Mouse (Mus musculus) hindbrain, embryonic 10.5 days (tissue): Measurements from ENCODE around the gene Acot11. TPM values are rescaled to one million over a fixed set of nuclear protein-coding genes. Genes with fewer than 3 reads are reported as not detected.

Experiments
- DNase-seq: peaks from one replicate; pipeline ENCODE4 v3.0.0-alpha.2; 2017; ENCODE audit warnings: low spot score
- H3K27ac ChIP-seq: fragments of 300-500 bp; sonication (generic); 2 replicates; pipeline ENCODE4 v1.5.1; 2016; ENCODE audit warnings: mild to moderate bottlenecking, moderate library complexity
- H3K27me3 ChIP-seq: fragments of 300-500 bp; sonication (generic); 2 replicates; pipeline ENCODE4 v1.6.1; 2016; ENCODE audit warnings: mild to moderate bottlenecking; ENCODE audit not compliant: poor library complexity, insufficient read depth, severe bottlenecking
- H3K36me3 ChIP-seq: fragments of 300-500 bp; sonication (generic); 2 replicates; pipeline ENCODE4 v1.6.1; 2016; ENCODE audit warnings: mild to moderate bottlenecking, moderate library complexity
- H3K4me1 ChIP-seq: fragments of 300-500 bp; sonication (generic); replicated peaks from 2 replicates; pipeline ENCODE4 v1.6.1; 2016; ENCODE audit warnings: mild to moderate bottlenecking
- H3K4me3 ChIP-seq: fragments of 300-500 bp; sonication (generic); 2 replicates; pipeline ENCODE4 v1.5.1; 2016; ENCODE audit warnings: mild to moderate bottlenecking, moderate library complexity
- H3K9me3 ChIP-seq: fragments of 300-500 bp; sonication (generic); 2 replicates; pipeline ENCODE4 v1.6.1; 2016; ENCODE audit warnings: mild to moderate bottlenecking, moderate library complexity
- WGBS: fragments of 180-500 bp; shearing (Covaris S2); methylation state at CpG from one replicate; pipeline ENCODE4 v1.1.7; 2016; 5-methylcytosine and 5-hydroxymethylcytosine counted together
- polyA plus RNA-seq: library from polyadenylated mRNA; unstranded; fragments of >200 nt; fragmentation: Nextera tagmentation; extraction: Ambion mirVana; gene quantifications from 2 replicates; pipeline ENCODE4 v1.2.1, GENCODE M21; 2016

Gene Acot11
- polyA plus RNA-seq, 1 experiment from 2014 or later, result 1.8 TPM

GRCm38 (mm10) chr4:106830545-106831112, 25.8 kb upstream of the Acot11 start:
- no peaks in the 10 kb centered on the region for H3K36me3 ChIP-seq
- WGBS, result 61% methylated on average over 6 of the region's 6 CpGs
- DNase-seq, result no peak

DNA sequence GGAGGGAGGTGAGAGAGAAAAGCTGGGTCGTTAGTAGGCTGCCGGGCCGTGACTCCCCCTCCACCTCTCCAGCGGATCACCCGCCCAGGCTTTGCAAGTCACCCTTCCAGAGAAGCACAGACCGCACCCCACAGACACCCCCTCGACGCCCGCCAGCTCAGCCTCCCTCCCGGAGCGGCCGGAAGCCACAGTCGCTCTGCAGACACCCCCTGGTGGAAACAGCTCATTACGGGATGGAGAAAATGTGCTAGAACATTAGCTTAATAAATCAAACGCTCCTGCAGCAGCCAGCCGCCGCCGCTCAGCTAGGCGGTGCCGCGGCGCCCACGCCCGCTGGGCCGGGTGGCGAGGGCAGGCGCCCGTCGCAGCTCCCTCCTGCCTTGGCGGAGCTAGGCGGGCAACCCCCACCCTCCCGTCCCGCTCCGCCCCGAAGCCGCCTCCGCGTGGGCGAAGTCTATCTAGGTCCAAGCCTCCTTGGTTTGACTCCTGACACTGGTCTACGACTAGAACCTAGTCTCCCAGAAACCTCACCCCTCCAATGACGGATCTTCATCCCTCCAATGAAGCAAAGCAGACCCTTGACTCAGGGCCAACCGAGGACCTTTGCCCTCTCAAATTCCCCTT, 23.1 kb upstream of the Acot11 start:
- peak; percentile 49 for DNase-seq
- Histone ChIP-seq H3K36me3 (no peaks in the 10 kb centered on the region), H3K27me3 (peaks cover 50% of the 10 kb centered on the region), H3K9me3 (no peaks in the 10 kb centered on the region), H3K4me3 (peak overlapping the region; percentile 54), H3K4me1 (peaks cover 28% of the 10 kb centered on the region), H3K27ac (peak overlapping the region; percentile 79)
- under 1% methylated on average over 42 of the region's 42 CpGs for WGBS

More at GRCm38 (mm10) chr4:106830545-106831112, 25.8 kb upstream of the Acot11 start:
- no peak overlapping the region for H3K27ac ChIP-seq
- no peaks in the 10 kb centered on the region for H3K9me3 ChIP-seq
- peaks cover 31% of the 10 kb centered on the region for H3K4me1 ChIP-seq
- H3K27me3 ChIP-seq, result peaks cover 41% of the 10 kb centered on the region
- no peak overlapping the region for H3K4me3 ChIP-seq

DNA sequence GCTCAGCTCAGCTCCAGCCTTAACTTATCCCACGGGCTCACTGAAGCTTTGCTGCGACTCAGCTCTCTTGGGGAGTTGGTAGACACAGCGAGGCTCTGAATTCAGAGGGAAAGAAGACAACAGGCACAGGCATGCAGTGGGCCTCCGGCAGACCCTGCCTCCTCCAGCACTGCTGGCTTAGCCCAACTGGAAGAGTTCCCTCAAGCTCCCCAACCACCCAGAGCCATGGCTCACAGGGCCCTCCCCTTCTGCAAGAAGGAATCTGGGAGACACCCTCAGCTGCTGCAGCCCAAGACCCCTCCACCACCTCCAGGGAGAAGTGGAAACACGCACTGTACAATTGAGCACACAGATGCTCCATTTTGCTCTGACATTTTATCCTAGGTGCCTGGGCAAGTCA, 20.4 kb upstream of the Acot11 start:
- Histone ChIP-seq H3K27me3 (peaks cover 50% of the 10 kb centered on the region), H3K4me1 (peaks cover 24% of the 10 kb centered on the region), H3K36me3 (no peaks in the 10 kb centered on the region), H3K9me3 (no peaks in the 10 kb centered on the region), H3K4me3 (no peak overlapping the region), H3K27ac (no peak overlapping the region)
- DNase-seq, result no peak
- WGBS, result 65% methylated on average over 5 of the region's 5 CpGs

DNA sequence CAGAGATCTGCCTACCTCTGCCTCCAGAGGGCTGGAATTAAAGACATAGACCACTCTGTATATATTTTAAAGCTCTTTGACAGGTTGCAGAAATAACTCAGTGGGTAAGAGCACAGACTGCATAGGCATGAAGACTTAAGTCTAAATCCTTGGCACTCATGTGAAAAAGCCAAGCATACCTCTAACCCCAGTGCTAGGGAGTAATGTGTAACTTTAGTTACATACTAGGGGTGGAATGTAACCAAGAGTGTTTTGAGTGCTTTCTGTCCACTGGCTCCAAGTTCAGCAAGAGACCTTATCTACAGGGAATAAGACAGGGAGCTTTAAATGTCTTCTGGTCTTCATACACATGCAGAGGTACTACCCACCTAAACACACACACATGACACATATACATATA, 14.6 kb upstream of the Acot11 start:
- H3K4me1 ChIP-seq, result peaks cover 9% of the 10 kb centered on the region
- DNase-seq, result no peak
- no peaks in the 10 kb centered on the region for H3K36me3 ChIP-seq
- no peaks in the 10 kb centered on the region for H3K9me3 ChIP-seq
- H3K27me3 ChIP-seq, result peaks cover 4% of the 10 kb centered on the region; the same call in 1 of the 2 replicates
- H3K27ac ChIP-seq, result no peak overlapping the region
- no peak overlapping the region for H3K4me3 ChIP-seq

DNA sequence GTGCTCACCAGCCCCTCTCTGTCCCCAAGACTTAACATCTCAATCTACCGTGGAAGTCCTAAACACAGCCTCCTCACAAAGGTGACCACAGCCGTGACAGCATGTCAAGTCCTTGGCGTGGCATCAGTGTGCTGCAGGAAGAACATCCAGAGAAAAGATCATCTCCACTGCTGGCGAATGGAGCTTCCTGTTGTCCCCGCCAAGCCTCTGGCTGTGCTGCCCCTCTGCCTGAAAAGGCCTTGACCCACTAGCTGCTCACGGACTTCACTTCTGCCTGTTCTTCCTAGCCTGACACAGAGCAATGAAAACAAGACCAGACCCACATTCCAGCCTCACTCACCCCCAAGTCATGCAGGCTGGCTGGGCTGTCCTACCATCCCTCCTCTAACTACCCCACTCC, 13.5 kb upstream of the Acot11 start:
- no peak overlapping the region for H3K4me3 ChIP-seq
- H3K36me3 ChIP-seq, result no peaks in the 10 kb centered on the region
- peaks cover 4% of the 10 kb centered on the region; the same call in 1 of the 2 replicates for H3K27me3 ChIP-seq
- no peak for DNase-seq
- no peaks in the 10 kb centered on the region for H3K9me3 ChIP-seq
- peaks cover 9% of the 10 kb centered on the region for H3K4me1 ChIP-seq
- H3K27ac ChIP-seq, result no peak overlapping the region
- 76% methylated on average over 6 of the region's 6 CpGs for WGBS

DNA sequence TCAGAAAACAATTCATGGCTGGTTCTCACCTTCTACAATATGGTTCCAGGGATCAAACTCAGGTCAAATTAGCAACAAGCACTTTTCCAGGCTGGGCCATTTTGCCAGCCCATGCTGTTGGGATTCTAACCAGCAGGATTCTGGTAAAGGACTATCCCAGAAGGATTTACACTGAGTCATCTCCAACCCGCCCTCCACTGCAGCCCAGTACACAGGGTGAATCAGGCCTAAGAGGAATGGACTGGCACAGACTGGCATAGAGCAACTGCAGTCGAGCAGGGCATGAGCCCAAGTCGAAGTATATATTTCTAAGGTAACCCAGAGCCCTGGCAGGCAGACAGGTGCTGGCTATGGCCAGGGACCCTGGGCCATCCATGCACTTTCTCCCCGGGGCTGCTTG, 12.2 kb upstream of the Acot11 start:
- Histone ChIP-seq H3K9me3 (no peaks in the 10 kb centered on the region), H3K4me1 (peaks cover 9% of the 10 kb centered on the region), H3K4me3 (no peak overlapping the region), H3K27ac (no peak overlapping the region), H3K36me3 (no peaks in the 10 kb centered on the region), H3K27me3 (0 out of 2 replicates have a peak, but pooled peaks cover 4% of the 10 kb centered on the region)
- WGBS, result 87% methylated on average over 4 of the region's 4 CpGs
- no peak for DNase-seq

DNA sequence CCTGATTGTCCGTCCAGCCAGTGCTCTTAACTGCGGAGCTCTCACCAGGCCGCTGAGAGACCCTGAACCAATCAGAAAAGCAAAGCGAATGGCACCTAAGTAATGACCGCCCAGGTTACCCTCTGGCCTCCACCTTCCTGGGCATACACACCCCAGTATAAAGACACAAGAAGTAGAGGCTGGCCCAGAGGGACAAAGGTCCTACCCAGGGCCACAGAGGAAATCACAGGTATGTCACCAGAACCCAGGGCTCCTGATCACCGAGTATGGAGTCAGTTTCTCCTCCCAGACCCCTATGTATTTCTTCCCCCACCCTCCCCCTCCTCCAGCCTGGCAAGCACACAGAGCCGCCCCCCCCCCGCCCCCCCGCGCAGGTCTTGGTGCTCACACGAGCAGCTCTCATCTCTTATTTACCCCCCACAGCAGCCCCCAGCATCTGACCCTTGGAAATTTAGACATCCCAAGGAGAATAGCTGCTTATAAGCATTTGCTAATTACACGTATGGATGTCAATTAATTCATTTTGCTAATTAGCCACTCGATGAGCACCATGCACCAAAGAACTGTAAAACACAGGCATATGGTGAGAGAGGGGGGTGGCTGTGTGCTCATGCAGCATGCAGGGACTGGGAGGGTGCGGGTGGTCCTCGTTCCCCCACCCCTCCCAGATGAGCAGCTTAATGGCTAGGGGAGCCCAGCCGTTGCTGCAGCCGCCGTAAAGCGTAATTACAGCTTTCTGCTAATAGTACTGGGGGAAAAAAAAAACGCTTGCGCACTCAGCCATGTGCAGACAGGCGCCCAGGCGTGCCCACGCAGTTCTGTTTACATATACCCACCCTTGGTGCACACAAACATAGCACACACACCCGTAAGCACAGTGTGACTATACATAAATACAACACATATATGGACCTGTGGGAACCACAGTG, 10.9 kb upstream of the Acot11 start:
- no peaks in the 10 kb centered on the region for H3K36me3 ChIP-seq
- no peak overlapping the region for H3K4me3 ChIP-seq
- peaks cover 9% of the 10 kb centered on the region for H3K4me1 ChIP-seq
- 77% methylated on average over 25 of the region's 25 CpGs for WGBS
- DNase-seq, result no peak
- H3K27me3 ChIP-seq, result 0 out of 2 replicates have a peak, but pooled peaks cover 4% of the 10 kb centered on the region
- no peak overlapping the region for H3K27ac ChIP-seq
- 0 out of 2 replicates have a peak, but pooled peaks cover 2% of the 10 kb centered on the region for H3K9me3 ChIP-seq

- WGBS, result 95% methylated on average over 8 of the region's 8 CpGs
- Histone ChIP-seq H3K9me3 (0 out of 2 replicates have a peak, but pooled peaks cover 2% of the 10 kb centered on the region), H3K4me1 (peaks cover 8% of the 10 kb centered on the region), H3K36me3 (no peaks in the 10 kb centered on the region), H3K27me3 (no peaks in the 10 kb centered on the region), H3K4me3 (no peak overlapping the region), H3K27ac (no peak overlapping the region)
- DNase-seq, result no peak
Measured at GRCm38 (mm10) chr4:106811162-106811561, 6.4 kb upstream of the Acot11 start.

DNA sequence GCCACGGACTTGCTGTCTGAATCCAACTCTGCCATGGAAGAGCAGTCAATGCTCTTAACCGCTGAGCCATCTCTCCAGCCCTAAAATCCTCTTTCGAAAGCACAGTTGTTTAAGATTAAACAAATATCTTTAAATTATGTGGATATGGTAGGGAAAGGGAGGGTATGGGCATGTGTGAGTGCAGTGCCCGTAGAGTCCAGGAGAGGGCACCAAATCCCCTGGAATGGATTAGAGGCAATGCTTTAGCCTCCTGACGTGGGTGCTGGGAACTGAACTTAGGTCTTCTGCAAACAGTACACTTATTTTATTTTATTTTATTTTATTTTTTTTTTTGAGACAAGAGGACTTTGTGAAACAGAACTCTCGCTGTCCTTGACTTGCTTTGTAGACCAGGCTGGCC, 5.2 kb upstream of the Acot11 start:
- Histone ChIP-seq H3K27me3 (peaks cover 10% of the 10 kb centered on the region), H3K36me3 (no peaks in the 10 kb centered on the region), H3K27ac (no peak overlapping the region), H3K9me3 (0 out of 2 replicates have a peak, but pooled peaks cover 2% of the 10 kb centered on the region), H3K4me1 (peaks cover 9% of the 10 kb centered on the region), H3K4me3 (no peak overlapping the region)
- DNase-seq, result no peak
- 85% methylated on average over 6 of the region's 6 CpGs for WGBS

- Histone ChIP-seq H3K36me3 (no peaks in the 10 kb centered on the region), H3K9me3 (0 out of 2 replicates have a peak, but pooled peaks cover 2% of the 10 kb centered on the region), H3K27ac (no peak overlapping the region), H3K4me3 (no peak overlapping the region), H3K4me1 (peaks cover 20% of the 10 kb centered on the region), H3K27me3 (peaks cover 28% of the 10 kb centered on the region)
- DNase-seq, result no peak
- WGBS, result 83% methylated on average over 3 of the region's 3 CpGs
Measured at GRCm38 (mm10) chr4:106807287-106807686, 2.5 kb upstream of the Acot11 start.

DNA sequence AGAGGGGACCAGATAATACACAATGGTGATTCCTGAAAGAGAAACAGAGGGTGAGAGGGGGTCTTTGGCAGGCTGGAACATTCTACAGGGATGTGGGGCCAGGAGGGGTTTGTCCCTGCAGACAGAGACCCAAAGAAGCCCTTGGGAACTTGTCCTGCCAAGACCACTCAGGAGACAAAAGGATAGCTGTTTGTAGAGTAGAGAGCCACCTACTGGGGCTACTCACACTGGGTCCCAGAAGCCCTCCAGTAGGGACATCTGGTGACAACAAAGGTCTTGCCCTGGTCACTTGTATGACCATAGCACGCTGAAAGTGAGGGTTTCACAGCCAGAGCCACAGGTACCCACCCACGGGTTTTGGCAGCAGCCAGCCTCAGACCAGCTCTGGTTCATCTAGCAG, 1.1 kb upstream of the Acot11 start:
- no peak overlapping the region for H3K4me3 ChIP-seq
- H3K9me3 ChIP-seq, result 0 out of 2 replicates have a peak, but pooled peaks cover 1% of the 10 kb centered on the region
- H3K4me1 ChIP-seq, result peaks cover 20% of the 10 kb centered on the region
- 44% methylated on average over 2 of the region's 2 CpGs for WGBS
- DNase-seq, result no peak
- H3K27me3 ChIP-seq, result peaks cover 28% of the 10 kb centered on the region
- H3K36me3 ChIP-seq, result no peaks in the 10 kb centered on the region
- H3K27ac ChIP-seq, result 0 out of 2 replicates have a peak overlapping the region, but pooled peaks have one; percentile 18

GRCm38 (mm10) chr4:106804201-106804909, 443 bp downstream of the Acot11 start:
- Histone ChIP-seq H3K27ac (peak overlapping the region; percentile 74), H3K4me1 (peaks cover 32% of the 10 kb centered on the region), H3K36me3 (no peaks in the 10 kb centered on the region), H3K9me3 (no peaks in the 10 kb centered on the region), H3K27me3 (peaks cover 28% of the 10 kb centered on the region), H3K4me3 (peak overlapping the region; percentile 43)
- DNase-seq, result no peak
- 44% methylated on average over 16 of the region's 16 CpGs for WGBS
